Mouse (Mus musculus) stomach, postnatal 0 days (tissue): Measurements from ENCODE around the gene Dnajb5. TPM values are rescaled to one million over a fixed set of nuclear protein-coding genes. Genes with fewer than 3 reads are reported as not detected.

ENCODE experiments used
- ATAC-seq: fragments of 200-750 bp; cut with Nextera tagmentation; 2 replicates; pipeline ENCODE4 v1.8.0; 2017; ENCODE audit not compliant: low FRiP score, low TSS enrichment
- DNase-seq: peaks from one replicate; pipeline ENCODE4 v3.0.0-alpha.2; 2016; ENCODE audit warnings: low spot score
- H3K27ac ChIP-seq: fragments of 300-500 bp; sonication (generic); replicated peaks from 2 replicates; pipeline ENCODE4 v1.5.1; 2014; ENCODE audit warnings: mild to moderate bottlenecking, control low read depth
- H3K27me3 ChIP-seq: fragments of 300-500 bp; sonication (generic); 2 replicates; pipeline ENCODE4 v1.6.1; 2014; ENCODE audit warnings: low read length; ENCODE audit not compliant: control insufficient read depth, insufficient read depth
- H3K36me3 ChIP-seq: fragments of 300-500 bp; sonication (generic); 2 replicates; pipeline ENCODE4 v1.6.1; 2014; ENCODE audit warnings: low read length, mixed read lengths; ENCODE audit not compliant: control insufficient read depth, insufficient read depth
- H3K4me1 ChIP-seq: fragments of 300-500 bp; sonication (generic); replicated peaks from 2 replicates; pipeline ENCODE4 v1.6.1; 2014; ENCODE audit warnings: antibody characterized with exemption; ENCODE audit not compliant: control insufficient read depth, insufficient read depth
- H3K4me2 ChIP-seq: fragments of 300-500 bp; sonication (generic); replicated peaks from 2 replicates; pipeline ENCODE4 v1.6.1; 2014; ENCODE audit warnings: low read depth, mild to moderate bottlenecking, control low read depth, moderate library complexity
- H3K4me3 ChIP-seq: fragments of 300-500 bp; sonication (generic); 2 replicates; pipeline ENCODE4 v1.5.1; 2014; ENCODE audit warnings: low read depth, low read length, control low read depth
- H3K9ac ChIP-seq: fragments of 300-500 bp; sonication (generic); 2 replicates; pipeline ENCODE4 v1.6.1; 2014; ENCODE audit warnings: mild to moderate bottlenecking, low read length, control low read depth, mixed read lengths
- H3K9me3 ChIP-seq: fragments of 300-500 bp; sonication (generic); 2 replicates; pipeline ENCODE4 v1.6.1; 2016; ENCODE audit warnings: low read length; ENCODE audit not compliant: control insufficient read depth
- CTCF ChIP-seq: IDR thresholded peaks from 2 replicates; pipeline ENCODE4 v1.5.1; 2016; ENCODE audit warnings: antibody characterized with exemption, low read depth, mild to moderate bottlenecking, moderate library complexity
- EP300 ChIP-seq: optimal IDR thresholded peaks from 2 replicates; pipeline ENCODE3; 2016; ENCODE audit warnings: antibody characterized with exemption
- WGBS: fragments of 180-500 bp; shearing (Covaris S2); extraction: QIAGEN DNeasy Blood & Tissue Kit; methylation state at CpG from one replicate; pipeline ENCODE4 v1.1.7; 2014; 5-methylcytosine and 5-hydroxymethylcytosine counted together
- polyA plus RNA-seq: library from polyadenylated mRNA; unstranded; fragments of >200 nt; fragmentation: Nextera tagmentation; extraction: Ambion mirVana; gene quantifications from 2 replicates; pipeline ENCODE4 v1.2.1, GENCODE M21; 2015

Dnajb5 gene
- polyA plus RNA-seq, 1 experiment from 2014 or later, result 9.4 TPM

GRCm38 (mm10) chr4:42950065-42950558 is 498 bp downstream of the Dnajb5 start:
- TF ChIP-seq EP300 (no peak), CTCF (no peak)
- H3K9me3 ChIP-seq, result no peaks in the 10 kb centered on the region
- no peaks in the 10 kb centered on the region for H3K4me1 ChIP-seq
- peak overlapping the region; percentile 72 for H3K4me3 ChIP-seq
- peak overlapping the region; percentile 92 for H3K9ac ChIP-seq
- no peaks in the 10 kb centered on the region for H3K36me3 ChIP-seq
- DNase-seq (peak; percentile 92), ATAC-seq (peak; percentile 78)
- WGBS, result 2% methylated on average over 22 of the region's 27 CpGs
- peak overlapping the region; percentile 85 for H3K4me2 ChIP-seq
- peak overlapping the region; percentile 95 for H3K27ac ChIP-seq
- no peaks in the 10 kb centered on the region for H3K27me3 ChIP-seq

- no peaks in the 10 kb centered on the region for H3K4me1 ChIP-seq
- H3K9me3 ChIP-seq, result no peaks in the 10 kb centered on the region
- no peak for ATAC-seq
- 57% methylated on average over 11 of the region's 11 CpGs for WGBS
- TF ChIP-seq CTCF (no peak), EP300 (no peak)
- H3K9ac ChIP-seq, result no peak overlapping the region
- no peaks in the 10 kb centered on the region for H3K27me3 ChIP-seq
- H3K4me2 ChIP-seq, result peak overlapping the region; percentile 85
- no peak for DNase-seq
- H3K4me3 ChIP-seq, result no peak overlapping the region; the same call in 1 of the 2 replicates
- no peaks in the 10 kb centered on the region for H3K36me3 ChIP-seq
- peak overlapping the region; percentile 95 for H3K27ac ChIP-seq
Observed at GRCm38 (mm10) chr4:42951206-42952195, 1.9 kb downstream of the Dnajb5 start.

DNA sequence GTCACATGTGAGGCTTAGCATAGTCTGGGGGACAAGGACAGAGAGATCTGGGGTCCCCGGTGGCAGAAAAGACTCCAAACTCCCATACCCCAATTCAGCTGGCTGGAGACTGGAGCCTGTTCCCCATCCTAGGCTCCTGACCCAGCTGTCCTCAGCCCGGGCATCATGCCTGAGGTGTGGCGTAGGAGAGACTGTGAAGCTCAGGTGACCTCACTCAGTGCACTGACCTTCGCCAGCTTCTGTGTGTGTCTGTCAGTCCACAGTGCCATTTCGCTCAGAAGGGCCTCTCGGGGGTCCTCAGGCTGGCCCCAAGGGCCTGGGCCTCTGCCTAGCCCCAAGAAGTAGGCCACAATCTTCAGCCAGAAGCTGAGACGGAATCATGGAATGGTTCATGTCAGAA is 2.9 kb downstream of the Dnajb5 start:
- TF ChIP-seq CTCF (no peak), EP300 (no peak)
- no peaks in the 10 kb centered on the region for H3K4me1 ChIP-seq
- ATAC-seq, result no peak
- 84% methylated on average over 7 of the region's 7 CpGs for WGBS
- H3K4me2 ChIP-seq, result no peak overlapping the region
- no peaks in the 10 kb centered on the region for H3K27me3 ChIP-seq
- H3K9ac ChIP-seq, result no peak overlapping the region
- no peaks in the 10 kb centered on the region for H3K36me3 ChIP-seq
- H3K4me3 ChIP-seq, result no peak overlapping the region
- H3K27ac ChIP-seq, result peak overlapping the region; percentile 81
- DNase-seq, result no peak
- no peaks in the 10 kb centered on the region for H3K9me3 ChIP-seq

GRCm38 (mm10) chr4:42953435-42954094 is 4.0 kb downstream of the Dnajb5 start:
- 25% methylated on average over 10 of the region's 10 CpGs for WGBS
- DNase-seq, result peak; percentile 34
- TF ChIP-seq EP300 (no peak), CTCF (no peak; the same call in 1 of the 2 replicates)

GRCm38 (mm10) chr4:42954297-42954696 is 4.7 kb downstream of the Dnajb5 start:
- Histone ChIP-seq H3K9ac (no peak overlapping the region), H3K4me1 (no peaks in the 10 kb centered on the region), H3K27me3 (no peaks in the 10 kb centered on the region), H3K9me3 (no peaks in the 10 kb centered on the region), H3K4me2 (no peak overlapping the region), H3K27ac (peak overlapping the region; percentile 81), H3K4me3 (no peak overlapping the region), H3K36me3 (peaks cover 2% of the 10 kb centered on the region; the same call in 1 of the 2 replicates)
- TF ChIP-seq EP300 (no peak), CTCF (peak; percentile 92)
- 9% methylated on average over 10 of the region's 10 CpGs for WGBS
- DNase-seq, result peak; percentile 76
- no peak for ATAC-seq

More at GRCm38 (mm10) chr4:42953435-42954094, 4.0 kb downstream of the Dnajb5 start:
- H3K27ac ChIP-seq, result peak overlapping the region; percentile 81
- no peaks in the 10 kb centered on the region for H3K4me1 ChIP-seq
- no peak; the same call in 1 of the 2 replicates for ATAC-seq
- no peak overlapping the region for H3K9ac ChIP-seq
- H3K4me2 ChIP-seq, result no peak overlapping the region
- no peak overlapping the region for H3K4me3 ChIP-seq
- peaks cover 2% of the 10 kb centered on the region; the same call in 1 of the 2 replicates for H3K36me3 ChIP-seq
- H3K27me3 ChIP-seq, result no peaks in the 10 kb centered on the region
- H3K9me3 ChIP-seq, result no peaks in the 10 kb centered on the region
